Mouse (Mus musculus): Measurements from ENCODE around the gene Srd5a3.

Gene Srd5a3

DNA sequence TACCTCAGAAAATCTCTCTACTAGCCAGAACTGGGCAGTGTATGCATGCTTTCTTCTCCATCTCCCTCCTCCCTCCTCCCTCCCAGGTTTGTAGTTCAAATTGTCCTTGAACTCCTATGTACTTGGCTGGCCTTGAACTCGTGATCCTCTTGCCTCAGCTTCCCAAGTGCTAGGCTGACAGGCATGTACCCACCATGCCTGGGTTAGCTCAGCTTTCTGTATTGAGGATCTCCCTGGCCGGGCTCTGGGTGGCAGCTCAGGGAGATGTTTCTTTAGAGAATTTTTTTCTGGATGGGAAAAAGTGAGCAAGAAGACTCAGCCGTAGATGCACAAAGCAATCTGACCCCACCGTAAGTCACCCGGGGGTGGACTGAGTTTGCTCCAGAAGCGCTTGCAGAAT lies 12.9 kb downstream of the Srd5a3 start:
- DNase-seq (ENCODE audit: low spot score in 2 of 2), result no peak

DNA sequence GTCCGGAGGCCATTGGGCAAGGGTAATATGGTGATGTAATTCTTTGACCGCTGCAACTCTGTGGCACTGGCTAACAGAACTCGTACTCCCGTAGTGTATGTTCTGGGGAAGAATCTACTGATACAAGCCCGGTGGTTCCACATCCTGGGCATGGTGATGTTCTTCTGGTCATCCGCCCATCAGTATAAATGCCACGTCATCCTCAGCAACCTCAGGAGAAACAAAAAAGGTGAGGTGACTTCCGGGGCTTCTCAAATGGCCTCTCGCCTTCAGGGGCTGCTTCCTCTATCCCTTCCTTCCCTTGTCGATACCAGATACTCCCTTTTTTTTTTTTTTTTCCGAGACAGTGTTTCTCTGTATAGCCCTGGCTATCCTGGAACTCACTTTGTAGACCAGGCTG lies 13.4 kb downstream of the Srd5a3 start:
- no peak for DNase-seq (ENCODE audit: low spot score in 2 of 2)

DNA sequence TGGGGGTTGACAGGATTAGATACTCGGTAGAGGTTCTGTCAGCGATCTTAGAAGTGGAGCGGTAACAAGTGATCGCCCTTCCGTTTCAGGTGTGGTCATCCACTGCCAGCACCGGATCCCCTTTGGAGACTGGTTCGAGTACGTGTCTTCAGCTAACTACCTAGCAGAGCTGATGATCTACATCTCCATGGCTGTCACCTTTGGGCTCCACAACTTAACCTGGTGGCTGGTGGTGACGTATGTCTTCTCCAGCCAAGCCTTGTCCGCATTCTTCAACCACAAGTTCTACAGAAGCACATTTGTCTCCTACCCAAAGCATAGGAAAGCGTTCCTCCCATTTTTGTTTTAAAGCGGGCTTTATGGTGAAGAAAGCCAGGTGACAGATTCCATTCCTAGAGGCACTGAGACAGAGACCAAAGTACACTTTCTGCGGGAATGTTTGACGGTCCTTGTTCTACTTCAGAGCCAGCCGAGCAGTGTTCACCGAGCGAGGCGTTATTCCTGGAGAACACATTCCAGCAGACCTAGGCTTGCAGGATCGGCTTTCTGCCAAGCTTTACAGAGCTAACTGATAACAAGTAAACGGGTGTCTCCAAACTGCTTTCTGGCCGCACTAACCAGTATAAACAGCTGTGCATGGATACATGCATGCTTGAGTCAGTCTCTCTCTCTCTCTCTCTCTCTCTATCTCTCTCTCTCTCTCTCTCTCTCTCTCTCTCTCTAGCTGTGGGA lies 14.5 kb downstream of the Srd5a3 start:
- DNase-seq (ENCODE audit: low spot score in 2 of 2), result peak in 1 of 2 experiments; percentile 35

- DNase-seq (ENCODE audit: low spot score in 2 of 2), result no peak
Measured at GRCm38 (mm10) chr5:76159555-76159954, 19.5 kb downstream of the Srd5a3 start.

DNA sequence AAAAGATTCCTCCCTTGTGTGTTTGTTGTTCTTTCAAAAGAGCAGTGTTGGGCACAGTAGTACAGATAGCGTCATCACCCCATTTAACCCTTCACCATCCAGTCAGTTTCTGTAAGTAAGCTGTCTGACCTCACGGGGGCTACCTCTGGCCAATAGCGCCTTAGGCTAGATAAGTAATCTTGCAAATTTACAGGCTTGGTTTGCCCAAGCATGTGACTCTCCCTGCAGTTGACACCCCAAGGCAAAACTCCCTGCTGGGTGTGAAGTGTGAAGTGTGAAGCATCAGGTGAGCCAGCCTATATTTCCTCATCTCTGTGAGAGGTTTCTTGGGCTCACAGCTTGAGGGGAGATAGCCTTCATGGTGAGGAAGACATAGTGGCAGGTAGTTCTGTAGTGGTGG lies 20.0 kb downstream of the Srd5a3 start:
- no peak for DNase-seq (ENCODE audit: low spot score in 2 of 2)

GRCm38 (mm10) chr5:76161491-76161890 lies 21.4 kb downstream of the Srd5a3 start:
- no peak for DNase-seq (ENCODE audit: low spot score in 2 of 2)

DNA sequence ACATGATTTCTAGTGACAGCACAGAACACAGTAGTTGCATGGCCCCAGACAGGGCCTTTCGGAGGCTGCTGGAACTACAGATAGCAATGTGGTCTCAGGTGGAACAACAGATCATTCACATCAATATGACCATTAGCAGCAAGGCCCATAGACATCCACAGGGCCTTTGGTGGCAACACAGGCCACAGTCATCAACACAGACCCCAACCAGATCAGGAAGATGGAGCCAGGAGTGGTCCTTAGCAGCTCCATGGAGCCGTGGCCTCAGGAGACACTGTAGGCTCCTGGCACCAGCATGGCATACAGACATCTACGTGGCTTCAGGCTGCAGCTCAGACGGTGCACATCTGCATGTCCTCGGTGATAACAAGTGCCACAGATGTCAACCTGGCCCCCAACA lies 22.9 kb downstream of the Srd5a3 start:
- DNase-seq (ENCODE audit: low spot score in 2 of 2), result no peak

- no peak for DNase-seq (ENCODE audit: low spot score in 2 of 2)
Measured at GRCm38 (mm10) chr5:76163828-76164390, 23.8 kb downstream of the Srd5a3 start.

DNA sequence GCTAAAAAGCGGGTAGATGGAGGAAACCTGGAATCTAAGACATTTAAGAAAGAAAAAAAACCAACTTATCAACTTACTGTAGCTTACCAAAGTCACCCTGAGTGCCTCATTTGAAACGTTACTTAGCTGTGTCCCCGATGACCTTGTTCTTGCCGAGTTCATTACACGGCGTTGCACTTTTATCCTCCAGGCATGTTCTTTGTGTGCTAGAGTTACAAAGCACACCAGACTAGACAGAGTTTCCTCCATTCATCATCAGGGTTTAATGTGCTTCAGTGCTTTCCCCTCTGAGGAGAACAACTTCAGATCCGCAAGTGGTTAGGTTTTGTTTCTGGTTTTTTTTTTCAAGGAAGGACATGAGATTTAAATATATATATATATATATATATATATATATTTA lies 24.8 kb downstream of the Srd5a3 start:
- DNase-seq (ENCODE audit: low spot score in 2 of 2), result no peak

- DNase-seq (ENCODE audit: low spot score in 2 of 2), result no peak
Measured at GRCm38 (mm10) chr5:76170522-76170921, 30.5 kb downstream of the Srd5a3 start.

- DNase-seq (ENCODE audit: low spot score in 2 of 2), result no peak
Measured at GRCm38 (mm10) chr5:76171039-76171438, 31.0 kb downstream of the Srd5a3 start.

DNA sequence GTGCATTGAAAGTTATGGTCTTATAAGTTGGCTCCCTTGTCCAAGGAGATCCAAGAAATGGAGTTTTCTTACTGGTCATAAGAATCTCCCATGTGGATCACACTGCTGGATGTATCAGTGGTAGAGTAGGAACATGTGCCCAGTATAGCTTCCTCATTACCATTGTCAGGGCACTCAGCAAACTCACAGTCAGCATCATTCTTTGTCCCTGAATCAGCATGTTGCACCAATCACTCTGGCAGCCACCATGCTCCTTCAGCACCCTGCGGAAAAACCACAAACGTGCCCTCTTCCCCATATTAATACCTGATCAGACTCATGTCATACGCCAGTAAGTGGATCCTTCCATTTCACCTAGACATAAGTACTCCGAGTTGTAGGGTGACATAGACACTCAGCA lies 35.0 kb downstream of the Srd5a3 start:
- no peak for DNase-seq (ENCODE audit: low spot score in 2 of 2)

DNA sequence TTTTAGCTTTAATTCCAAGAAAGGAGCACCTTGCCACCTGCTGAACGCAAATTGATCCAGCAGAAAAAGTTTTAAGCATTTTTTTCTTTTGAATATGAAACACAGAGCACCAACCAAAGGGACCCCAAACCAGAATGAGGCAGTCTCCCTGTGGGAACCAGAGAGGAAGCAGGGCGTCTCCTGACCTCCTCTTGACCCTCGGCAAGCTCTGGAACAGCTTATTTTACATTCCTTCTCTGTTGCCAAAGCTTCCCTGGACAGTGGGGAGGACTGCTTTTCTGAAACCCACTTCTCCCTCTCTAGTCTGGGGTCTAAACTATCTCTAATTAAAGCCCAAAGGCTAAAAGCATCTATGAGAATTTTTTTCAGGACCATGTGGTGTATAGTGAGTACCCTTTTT lies 36.3 kb downstream of the Srd5a3 start:
- DNase-seq (ENCODE audit: low spot score in 2 of 2), result no peak

- DNase-seq (ENCODE audit: low spot score in 2 of 2), result no peak
Measured at GRCm38 (mm10) chr5:76176841-76177240, 36.8 kb downstream of the Srd5a3 start.

DNA sequence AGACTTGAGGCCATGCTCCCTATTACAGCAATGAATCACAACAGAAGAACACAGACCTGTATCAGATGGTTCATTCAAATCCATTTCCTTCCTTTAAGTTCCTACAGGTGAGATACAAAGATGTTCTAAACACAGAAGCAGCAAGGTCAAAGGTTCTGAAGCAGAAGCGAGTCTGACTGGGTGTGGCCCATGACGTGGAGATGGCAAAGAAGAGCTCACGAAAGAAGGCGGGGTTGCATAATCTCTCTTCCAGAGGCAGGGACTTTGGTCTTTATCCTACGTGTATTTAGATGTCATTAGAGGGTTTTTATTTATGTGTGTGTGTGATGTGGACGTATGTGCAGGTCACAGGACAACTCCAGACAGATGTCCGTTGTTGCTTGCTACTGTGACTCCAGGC lies 37.6 kb downstream of the Srd5a3 start:
- DNase-seq (ENCODE audit: low spot score in 2 of 2), result no peak

DNA sequence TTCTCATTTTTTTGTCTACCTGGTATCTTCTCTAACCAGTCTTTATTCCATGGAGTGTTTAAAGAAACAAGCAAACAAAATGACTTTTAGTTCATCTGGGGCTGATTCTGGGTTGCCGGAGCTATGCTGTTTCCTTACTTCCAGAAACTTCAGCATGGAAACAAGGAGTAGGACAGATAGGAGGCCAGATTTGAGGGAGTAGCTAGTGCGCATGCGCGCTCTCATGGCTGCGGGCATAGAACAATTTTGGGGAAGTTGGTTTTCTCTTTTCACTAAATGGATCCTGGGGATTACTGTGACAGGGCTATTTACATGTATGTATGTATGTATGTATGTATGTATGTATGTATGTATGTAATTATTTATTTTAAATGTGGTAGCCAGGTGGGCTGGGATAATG lies 39.1 kb downstream of the Srd5a3 start:
- no peak for DNase-seq (ENCODE audit: low spot score in 2 of 2)

- no peak for DNase-seq (ENCODE audit: low spot score in 2 of 2)
Measured at GRCm38 (mm10) chr5:76179791-76180190, 39.7 kb downstream of the Srd5a3 start.

GRCm38 (mm10) chr5:76182326-76182725 lies 42.3 kb downstream of the Srd5a3 start:
- DNase-seq (ENCODE audit: low spot score in 2 of 2), result no peak

DNA sequence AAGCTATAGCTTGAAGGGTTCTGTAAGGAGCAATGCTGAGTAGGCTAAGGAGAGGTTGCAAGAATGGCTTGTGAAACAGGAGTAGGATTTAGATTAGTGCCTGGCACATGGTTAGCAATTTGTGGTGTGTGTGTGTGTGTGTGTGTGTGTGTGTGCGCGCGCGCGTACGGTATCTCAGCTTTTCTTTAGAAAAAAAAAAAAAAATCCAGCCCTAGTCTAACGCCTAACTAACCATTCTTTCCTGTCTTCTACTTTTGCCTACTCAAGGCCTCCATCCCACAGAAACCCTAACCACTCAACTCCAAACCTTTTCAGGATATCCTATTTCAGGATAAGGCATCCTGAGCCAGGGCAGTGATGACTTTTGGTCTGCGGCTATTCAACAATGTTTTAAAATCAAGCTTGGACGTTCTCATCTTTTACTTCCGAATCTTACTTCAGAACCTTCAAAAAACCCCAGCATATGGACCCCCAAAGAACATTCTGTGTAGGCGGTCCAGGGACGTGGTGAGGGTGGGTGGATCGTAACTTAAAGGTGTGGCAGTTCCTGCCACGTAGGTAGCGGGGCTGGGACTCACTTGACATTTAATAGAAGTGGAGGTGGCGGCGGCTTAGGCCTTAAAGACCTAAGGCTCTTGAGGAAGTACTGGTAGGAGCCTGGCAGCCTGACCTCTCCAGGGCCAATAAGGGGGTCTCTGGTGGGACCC lies 43.1 kb downstream of the Srd5a3 start:
- DNase-seq (ENCODE audit: low spot score in 2 of 2), result no peak

- peak; percentile 92 to 95 for DNase-seq (ENCODE audit: low spot score in 2 of 2)
Measured at GRCm38 (mm10) chr5:76183750-76184261, 43.7 kb downstream of the Srd5a3 start, which contains the start of gene Tmem165. TSS of gene Tmem165 (plus strand) at chr5:76183880.

- DNase-seq (ENCODE audit: low spot score in 2 of 2), result peak; percentile 69 to 77
Measured at GRCm38 (mm10) chr5:76184286-76185080, 44.4 kb downstream of the Srd5a3 start.

DNA sequence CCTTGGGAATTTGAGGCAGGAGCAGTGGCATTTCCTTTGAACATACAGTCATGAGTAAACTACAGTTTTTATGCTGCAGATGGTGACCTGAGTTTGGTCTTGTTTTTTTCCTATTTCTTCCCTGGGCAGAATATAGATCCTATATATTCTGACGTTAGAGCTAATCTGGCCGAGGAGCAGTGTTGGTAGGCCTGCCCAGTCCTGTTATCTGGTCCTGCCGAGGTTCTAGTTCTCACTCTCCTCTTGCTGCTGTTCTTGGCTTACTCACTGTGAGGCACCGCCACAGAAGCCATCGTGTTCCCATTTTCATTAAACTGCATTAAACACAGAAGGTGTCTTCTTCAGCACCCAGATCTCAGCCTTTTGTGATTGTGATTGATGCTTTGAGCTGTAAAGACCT lies 47.8 kb downstream of the Srd5a3 start:
- DNase-seq (ENCODE audit: low spot score in 2 of 2), result no peak
